Mouse (Mus musculus) thymus, postnatal 0 days (tissue): Measurements from ENCODE around the gene Sox1. TPM values are rescaled to one million over a fixed set of nuclear protein-coding genes. Genes with fewer than 3 reads are reported as not detected.

Experiments
- DNase-seq: peaks from one replicate; pipeline ENCODE4 v3.0.0-alpha.2; 2015; ENCODE audit warnings: low spot score
- polyA plus RNA-seq: library from polyadenylated mRNA; unstranded; fragments of >200 nt; fragmentation: Nextera tagmentation; extraction: Ambion mirVana; gene quantifications from 2 replicates; pipeline ENCODE4 v1.2.1, GENCODE M21; 2015

The Sox1 gene
- polyA plus RNA-seq, 1 experiment from 2014 or later: not detected

DNA sequence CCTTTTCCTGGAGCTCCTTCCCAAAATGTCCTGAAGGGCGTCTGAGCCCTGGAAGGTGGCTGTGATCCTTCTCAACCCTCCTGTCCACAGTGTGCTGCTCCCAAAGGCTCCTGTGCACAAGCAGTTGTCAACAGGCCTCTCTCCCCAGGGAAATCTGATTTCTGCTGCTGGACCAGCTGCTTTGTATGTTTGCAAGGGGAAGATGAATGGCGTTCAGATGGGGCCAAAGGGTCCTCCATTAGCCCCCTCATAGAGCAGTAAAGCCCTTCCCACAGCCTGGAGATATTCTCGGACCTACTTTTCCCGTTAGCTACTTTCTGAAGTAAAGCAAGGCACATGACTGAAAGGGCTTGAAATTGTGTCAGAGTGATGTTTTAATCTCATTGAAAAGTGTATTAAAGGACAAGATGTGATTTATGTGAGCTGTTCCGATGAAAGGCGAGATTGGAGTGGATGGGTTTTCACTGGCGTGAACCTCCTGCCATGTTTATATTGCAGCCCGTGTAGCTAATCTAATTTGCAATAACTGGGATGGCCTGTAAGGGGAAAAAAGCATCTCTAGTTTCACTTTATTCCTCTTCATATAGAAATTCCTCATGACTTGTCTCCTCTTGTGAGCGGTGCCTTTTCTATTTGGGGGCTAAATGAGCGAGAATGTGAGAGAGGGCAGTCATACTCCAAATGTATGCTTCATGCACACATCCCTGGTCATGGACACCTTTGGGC is 6.5 kb upstream of the Sox1 start:
- no peak for DNase-seq

DNA sequence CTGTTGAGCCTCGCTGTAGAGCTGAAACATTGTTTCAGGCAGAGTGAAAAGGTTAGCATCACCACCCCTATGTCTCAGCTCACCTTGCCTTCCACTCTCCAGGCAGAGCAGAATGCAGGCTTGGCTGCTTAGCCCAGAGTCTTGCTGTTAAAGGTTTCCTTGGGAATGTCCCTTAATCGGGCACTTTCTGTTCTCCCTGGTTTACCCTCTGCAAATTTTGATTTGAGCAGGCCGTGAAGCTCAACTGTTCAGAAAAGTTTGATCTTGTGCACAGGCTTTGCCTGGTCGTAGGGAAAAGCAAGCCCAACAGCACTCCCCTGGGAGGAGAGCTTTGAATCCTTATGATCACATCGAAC is 6.0 kb upstream of the Sox1 start:
- DNase-seq: no peak

DNA sequence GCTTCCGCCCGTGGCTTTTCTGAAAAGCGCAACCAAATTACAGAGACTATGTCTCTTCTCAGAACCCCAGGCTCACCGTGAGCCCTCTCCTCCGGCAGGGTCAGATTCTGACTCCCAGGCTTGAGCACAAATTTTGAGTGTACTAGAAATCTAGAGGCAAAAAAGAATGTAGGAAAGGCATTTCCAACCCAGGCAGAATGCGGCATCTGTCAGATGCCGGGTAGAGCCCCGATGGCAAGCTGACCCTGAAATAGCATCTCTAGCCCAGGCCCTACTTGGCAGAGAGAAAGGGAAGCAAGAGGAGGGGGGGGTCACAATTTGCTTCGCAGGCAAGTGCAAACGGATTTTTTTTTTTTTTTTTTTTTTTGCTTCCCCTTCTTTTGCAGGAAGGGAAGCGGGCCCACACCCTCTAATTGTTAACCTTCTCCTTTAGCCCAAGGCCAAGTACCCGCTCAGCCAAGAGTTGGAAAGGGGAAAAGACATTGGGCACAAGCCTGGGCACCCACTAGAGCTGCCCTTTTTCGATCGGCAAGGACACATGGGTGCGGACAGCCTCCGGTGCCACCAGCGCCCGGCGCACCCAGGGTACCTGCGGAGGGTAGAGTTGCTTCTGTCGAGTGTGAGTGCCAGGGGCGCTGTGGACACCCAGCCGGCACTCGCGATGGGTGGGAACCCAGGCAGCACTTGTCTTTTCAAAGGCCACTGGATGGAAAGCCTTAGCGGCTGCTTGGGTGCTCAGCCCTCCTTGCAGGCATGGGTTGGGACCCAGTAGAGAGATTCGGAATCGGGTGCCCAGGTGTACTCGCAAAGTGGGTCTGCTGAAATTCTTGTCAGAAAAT is 5.1 kb upstream of the Sox1 start:
- no peak for DNase-seq

DNA sequence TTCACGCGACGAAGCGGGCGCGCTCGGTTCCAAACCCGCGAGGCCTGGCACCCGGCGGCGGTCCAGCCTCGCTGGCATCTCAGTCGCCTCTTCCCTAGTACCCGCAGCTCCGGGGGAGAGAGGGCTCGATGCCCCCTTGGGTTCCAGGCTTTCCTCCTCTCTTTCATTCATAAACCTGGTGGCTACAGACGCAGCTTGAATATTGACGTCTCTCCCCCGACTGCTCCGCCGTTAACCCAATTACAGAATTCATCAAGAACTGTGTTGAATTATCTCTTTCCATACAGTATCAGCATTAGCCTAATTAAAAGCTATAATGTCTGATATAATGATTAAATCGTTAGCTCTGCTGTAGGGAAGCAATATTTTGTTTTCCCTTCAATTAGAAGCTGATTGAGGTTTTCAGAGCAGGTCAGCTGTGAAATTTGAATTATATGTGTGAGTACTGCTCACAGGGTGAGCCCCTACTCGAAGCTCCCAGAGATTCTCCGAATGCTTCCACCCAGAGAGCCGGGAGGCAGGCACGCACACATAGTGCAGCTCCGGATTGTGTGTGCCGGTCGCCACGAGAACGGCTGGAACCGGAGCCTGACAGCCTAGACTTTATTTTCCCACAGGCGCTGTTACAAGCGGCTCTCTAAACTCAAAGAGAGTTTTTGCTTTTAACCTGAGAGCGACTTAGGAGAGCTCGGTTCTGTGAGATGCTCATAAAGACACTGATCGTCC is 4.3 kb upstream of the Sox1 start:
- DNase-seq: no peak

DNA sequence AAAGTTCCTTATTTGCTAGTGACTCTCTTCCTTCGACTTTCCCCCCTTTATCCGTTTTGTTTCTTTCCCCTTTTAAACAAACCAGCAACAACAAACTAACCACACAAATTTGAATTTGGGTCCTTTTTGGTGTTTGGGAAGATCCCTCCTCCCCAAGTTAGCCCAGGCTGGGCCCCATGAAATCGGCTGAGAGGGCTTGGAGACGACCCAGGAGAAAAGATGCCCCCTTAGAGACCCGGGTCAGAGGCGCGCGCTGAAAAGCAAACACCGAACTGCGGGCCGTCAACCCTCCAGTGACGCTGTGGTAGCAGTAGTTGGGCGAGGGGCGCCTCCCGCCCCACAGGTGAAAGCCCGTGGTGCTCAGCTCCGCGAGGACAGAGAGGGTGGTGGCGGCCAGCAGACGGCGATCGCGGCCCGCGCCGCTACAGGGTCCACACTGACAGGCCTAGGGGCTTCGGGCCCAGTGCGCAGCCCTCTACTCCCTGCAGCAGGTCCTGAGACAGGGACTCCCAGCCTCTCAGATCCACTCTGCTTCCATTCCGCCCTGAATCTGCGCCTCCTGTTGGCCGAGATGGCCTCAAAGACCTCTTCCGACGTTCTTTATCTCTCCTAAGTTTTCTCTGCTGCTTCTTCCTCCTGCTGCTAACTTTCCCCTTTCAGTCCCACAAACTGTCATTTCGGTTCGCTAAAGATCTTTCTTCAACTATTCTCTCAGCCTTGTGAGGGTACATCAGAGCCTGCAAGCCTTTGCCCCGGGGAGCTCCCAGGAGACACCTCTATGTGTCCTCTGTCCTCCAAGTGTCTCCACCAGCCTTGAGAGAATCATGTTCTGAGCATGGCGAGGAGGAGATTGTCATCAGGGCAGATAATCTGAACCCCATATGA is 3.5 kb upstream of the Sox1 start:
- no peak for DNase-seq

DNA sequence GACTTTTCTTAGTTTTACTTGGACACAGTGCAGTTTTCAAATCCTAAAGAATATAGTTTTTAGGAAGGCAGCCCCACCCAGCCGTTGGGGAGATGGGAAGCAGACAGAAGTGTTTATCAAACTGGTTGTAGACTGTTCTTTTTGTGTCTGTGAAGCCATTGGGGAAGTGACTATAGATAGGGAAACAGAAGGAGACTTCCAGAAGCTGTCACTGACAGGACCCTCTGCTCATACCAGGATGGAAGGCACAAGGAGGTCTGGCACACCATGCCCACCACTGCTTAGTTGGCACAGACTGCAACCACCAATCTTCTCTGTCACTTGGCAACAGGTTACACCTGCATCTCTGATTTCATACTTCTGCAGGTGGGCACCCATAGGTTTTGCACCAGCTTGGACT is 2.3 kb upstream of the Sox1 start:
- DNase-seq: no peak

DNA sequence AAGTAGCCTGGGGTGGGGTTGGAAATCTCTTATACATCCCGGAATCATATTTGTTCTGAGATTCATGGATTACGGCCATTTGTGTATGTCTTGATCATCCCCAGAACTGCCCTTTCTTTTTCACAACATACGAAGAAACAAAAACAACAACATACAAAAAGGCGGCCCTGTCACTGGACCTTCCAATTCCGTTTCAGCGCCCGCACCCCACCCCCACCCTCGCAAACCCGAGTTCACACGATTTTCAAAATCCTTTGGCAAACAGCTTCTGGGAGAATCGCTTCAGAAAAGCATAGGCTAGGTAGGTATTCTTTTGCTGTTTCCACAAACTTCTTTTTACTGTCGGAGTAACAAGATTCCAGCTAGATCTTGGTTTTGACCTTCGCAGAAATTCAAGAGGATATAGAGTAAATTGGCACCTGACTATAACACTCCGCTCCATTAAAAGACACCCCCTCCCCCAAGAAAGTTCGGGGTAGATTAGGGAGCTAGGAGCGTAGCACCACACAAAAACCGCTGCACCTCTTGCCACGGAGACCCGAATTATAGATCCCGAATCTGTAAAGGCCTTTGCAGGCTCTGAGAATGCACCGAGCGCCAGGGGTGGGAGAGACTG is 602 bp upstream of the Sox1 start:
- DNase-seq: no peak

DNA sequence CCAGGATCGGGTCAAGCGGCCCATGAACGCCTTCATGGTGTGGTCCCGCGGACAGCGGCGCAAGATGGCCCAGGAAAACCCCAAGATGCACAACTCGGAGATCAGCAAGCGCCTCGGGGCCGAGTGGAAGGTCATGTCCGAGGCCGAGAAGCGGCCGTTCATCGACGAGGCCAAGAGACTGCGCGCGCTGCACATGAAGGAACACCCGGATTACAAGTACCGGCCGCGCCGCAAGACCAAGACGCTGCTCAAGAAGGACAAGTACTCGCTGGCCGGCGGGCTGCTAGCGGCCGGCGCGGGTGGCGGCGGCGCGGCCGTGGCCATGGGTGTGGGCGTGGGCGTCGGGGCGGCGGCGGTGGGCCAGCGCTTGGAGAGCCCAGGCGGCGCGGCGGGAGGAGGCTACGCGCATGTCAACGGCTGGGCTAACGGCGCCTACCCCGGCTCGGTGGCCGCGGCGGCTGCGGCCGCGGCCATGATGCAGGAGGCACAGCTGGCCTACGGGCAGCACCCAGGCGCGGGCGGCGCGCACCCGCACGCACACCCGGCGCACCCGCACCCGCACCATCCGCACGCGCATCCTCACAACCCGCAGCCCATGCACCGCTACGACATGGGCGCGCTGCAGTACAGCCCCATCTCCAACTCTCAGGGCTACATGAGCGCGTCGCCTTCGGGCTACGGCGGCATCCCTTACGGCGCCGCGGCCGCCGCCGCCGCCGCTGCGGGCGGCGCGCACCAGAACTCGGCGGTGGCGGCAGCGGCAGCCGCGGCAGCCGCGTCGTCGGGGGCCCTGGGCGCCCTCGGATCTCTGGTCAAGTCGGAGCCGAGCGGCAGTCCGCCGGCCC is 1.6 kb downstream of the Sox1 start:
- no peak for DNase-seq

DNA sequence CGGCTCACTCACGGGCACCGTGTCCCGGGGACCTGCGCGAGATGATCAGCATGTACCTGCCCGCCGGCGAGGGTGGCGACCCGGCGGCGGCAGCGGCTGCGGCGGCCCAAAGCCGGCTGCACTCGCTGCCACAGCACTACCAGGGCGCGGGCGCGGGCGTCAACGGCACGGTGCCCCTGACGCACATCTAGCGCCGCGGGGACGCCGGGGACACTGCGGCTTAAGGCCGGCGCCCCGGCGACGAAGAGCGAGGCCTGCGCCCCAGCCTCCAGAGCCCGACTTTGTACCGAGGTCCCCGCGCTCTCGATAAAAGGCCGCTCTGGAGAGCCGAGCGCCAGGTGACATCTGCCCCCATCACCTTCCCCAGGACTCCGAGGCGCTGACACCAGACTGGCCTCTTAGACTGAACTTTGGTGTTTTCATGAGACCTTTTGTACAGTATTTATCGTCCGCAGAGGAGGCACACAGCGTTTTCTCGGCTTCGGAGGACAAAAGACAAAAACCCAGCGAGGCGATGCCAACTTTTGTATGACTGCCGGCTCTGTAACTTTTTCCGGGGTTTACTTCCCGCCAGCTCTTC is 2.3 kb downstream of the Sox1 start:
- no peak for DNase-seq

DNA sequence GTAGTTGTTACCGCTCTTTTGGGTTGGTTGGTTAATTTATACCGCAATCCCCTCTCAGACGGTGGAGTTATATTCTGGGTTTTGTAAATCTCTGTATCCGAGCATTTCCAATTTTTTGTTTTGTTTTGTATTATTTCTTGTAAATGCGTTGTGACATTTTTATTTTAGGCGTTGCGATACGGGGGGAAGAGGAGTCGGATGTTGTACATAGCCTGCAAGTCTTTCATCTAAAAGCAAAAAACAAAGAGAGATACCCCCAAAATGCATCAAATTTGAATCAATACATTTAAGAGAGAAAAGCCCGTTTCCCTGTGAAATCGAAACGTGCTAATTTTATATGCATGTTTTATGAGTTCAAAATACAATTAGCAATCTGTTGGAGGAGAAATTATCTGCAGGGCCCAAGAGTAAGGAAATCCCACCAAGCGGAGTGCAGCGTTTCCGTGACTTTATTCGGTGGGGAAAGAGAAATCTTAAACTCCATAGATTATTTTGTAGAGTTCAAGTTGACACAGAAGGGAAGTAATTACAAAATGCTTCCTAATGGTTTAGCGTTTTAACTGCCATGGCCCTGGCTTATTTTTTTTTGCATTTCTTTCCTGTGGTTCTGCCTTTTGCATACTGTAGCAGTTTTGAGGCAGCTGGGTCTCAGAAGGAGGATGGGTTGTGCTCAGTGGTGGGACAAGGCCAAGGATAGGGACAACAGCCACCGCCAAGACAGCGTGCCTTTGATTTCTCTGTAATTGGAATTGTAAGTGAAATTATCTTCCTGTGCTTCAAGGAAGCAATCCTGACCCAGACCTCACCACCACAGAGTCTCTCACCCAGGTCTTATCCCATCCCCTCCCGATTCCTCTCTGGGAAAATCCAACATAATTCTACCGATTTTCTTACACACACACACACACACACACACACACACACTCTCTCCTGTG is 3.2 kb downstream of the Sox1 start:
- no peak for DNase-seq

DNA sequence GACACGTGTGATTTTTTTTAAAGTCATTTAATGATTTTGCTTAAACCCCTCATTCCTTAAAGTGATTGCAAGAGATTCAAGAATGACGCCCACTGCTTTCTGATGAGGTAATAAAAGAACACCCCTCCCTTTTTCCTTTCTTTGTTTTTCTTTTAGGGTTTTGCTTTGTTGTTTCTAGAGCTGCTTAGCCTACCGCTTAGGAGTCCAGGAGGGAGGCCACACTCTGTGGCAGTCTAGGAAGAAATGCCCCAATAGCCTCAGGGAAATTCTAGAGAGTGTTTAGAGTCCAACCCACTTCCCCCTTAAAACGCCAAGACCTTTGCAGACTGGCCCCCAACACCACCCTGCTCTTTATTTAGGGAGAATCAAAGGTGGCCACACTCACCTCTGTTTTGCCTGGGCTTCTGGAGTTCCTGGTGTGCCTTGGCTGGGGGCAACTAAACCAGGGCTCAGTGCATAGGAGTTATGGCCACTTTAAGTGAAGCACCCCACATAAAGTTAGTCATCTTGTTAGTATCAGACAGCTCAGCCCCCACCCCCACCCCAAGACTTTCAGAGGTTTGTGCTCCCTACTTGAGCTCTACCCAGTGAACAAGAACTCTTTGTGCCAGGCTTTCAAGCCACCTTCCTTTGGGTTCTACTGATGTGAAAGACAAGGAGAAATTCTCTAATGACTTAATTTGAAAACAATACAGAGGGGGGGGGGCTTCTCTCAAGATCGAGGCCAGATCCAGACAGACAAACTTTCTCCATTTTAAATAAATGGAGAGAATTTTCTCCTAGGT is 4.5 kb downstream of the Sox1 start:
- no peak for DNase-seq

DNA sequence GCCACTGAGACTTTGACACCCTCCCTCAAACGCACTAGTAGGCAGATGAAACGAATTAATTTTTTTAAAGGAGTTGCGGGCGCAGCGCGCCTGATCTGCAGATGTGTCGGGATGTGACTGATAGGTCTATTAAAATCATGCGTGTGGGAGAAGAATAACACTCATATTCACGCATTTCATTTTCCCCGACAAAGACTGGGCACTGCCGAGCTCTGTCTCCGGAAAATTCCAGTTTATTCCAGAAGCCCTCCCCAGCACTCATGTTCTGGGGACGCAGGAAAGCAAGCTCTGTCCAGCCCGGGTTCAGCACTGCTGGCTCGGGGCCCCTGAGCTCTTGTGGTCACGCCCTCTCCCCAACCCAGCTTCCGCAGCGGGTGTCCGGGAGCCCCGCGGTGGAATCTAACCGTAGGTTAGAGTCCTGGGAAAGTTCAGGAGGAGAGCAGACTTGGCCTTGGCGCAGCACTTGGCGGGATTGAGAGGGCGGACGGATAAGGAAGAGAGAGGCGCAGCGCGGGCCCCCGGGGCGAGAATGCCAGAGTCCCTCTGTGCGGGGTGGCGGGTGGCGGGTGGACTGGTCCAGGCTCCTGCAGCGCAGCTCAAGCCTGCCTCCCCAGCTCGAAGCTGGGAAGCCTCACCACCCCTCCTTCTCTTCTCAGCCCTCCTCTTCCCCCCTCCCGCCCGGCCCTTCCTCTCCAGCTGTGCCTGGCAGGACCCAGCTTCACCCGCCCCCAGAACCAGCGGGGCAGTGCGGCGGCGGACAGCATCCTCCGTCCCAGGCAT is 5.7 kb downstream of the Sox1 start:
- DNase-seq: no peak

DNA sequence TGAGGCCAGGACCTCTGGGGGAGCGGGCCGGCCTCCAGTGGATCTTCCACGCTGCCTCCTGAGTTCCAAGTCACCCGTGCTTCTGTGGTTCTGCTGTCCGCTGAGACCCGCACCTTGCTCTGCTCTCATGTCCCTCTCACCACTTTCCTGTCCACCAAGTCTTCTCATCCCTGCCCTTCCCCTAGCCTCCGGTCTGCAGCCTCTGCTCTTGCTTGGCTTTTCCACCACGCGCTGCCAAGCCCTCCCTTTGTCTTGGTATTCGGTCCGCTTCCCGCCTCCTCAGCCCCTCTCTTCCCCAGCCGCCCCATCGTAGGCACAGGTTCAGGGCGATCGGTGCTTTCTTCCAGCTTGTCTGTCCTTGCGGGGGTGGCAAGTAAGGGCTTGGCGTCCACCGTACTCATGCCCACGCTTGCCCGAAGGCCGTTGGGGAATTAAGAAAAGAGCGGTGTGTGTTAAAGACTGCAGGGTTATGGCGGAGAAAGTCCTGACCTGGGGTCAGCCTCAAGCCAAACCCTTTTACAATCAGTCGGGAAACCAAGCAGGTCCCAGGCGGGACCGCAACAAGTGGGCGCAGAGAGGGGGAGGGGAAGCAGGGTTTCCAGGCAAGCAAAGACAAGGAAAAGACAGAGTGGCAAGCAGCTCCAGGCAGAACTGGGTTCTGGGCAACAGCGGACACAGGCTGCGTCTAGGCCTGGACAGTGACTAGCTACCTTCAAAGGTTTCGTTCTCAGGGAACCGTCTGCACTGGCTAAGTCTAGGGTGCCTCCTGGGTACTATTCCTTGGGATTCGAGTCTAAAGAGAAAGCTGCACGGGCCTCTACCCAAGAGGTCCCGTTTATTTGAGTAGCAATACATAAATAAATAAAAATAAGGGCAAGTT is 6.5 kb downstream of the Sox1 start:
- no peak for DNase-seq

DNA sequence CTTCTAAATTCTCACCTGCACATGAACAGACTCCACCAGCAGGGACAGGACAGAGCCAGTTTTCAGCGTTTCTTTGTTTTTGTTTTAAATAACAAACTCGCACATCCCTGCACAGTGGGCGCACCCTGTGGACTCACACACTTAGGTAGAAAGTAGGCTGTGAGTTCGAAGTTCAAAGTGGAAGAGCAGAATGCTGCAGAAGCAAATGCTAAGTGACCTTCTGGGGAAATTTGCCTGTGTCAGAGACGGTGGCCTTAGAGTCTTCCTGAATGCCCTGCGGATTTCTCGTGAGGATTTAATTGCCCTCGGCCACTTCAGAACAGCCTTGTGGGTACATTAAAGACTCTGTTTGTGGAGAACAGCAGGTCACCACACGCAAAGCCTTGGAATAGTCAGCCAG is 7.6 kb downstream of the Sox1 start:
- no peak for DNase-seq

DNA sequence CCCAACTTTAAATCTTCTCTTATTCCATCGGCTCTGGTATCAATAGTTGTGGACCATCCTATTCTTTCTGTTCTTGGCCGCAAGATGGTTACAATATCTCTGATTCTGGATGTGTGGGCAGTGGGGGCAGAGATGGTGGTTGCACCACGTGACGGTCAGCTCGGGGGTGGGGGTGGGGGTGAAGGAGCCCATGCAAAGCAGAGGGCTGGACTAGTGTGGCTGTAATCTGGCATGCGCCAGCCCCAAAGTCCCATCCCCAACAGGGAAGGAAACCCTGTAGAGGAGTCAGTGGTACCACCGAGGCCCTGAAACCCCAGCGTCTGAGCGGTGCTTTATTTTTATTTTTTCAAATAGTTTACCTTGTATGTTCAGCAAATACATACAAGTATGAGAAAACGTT is 12.9 kb downstream of the Sox1 start:
- DNase-seq: no peak

DNA sequence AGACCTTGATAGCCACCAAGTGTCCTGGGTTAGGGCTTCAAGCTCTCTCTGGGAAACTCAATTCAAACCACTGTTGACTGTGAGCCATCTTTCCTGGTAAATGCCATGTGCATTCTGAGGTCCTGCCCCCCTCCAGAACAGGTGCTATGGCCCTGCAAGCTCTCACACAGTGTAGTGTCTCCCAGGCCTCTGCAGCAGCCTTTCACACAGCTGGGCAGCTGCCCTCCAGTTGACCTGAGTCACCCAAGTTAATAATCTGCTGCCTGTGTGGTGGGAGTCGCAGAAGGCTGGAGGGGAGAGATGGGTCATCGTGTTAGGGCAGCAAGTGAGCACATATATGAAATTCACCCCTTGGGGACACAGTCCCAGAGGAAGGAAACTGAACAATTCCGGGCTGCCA is 14.9 kb downstream of the Sox1 start:
- no peak for DNase-seq
